9 mouse cellular contexts compared by ENCODE assay signal in the genomic region with DNA sequence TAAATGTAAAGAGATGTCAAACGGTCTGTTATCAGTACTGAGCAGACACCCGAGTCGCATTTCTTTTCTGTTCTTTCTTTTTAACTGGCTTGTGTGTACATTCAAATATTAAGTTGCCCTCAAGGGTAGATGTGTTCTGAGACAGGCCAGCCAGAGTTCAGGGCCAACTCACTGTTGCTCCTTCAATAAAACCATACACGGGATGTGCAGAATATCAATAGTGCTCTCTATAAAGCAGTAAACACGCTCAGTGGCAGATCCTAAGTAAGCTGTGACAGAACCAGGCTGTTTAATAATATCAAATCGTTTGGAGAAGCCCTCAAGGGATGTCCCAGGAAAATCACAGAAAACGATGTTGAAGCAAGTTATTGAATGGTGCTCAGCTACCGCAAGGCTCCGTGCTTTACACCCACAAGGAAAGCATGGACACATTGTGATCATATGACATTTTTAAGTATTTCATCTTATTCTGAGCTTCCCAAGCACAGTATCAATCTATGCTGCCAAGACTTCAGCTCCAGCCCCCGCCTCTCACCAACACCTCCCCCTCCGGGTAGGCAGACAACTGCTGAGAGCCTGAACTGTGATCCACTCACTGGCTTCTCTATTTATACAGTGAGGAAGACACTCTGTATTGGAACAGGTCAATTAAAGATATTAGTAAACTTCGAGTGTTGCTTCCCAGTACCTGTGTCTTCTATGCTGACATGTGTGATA.
DNase-seq lines count a peak whose midpoint lies in the region; ATAC-seq and TF ChIP-seq lines count a peak whose summit lies in the region.
"Had no signal": no experiment of that assay in that cellular context is flagged by ENCODE, and none has a peak within 500 bp of the region (broad histone marks: within the 10 kb centered on the region; RNA-seq: fewer than 3 reads in every experiment).

No protein-coding gene starts in this region.

- DNase-seq in lung, embryonic 14.5 days: peak; percentile 23
- no peak for DNase-seq in lung, postnatal 0 days (ENCODE audit: low spot score)
- DNase-seq in frontal cortex, postnatal 25 days (ENCODE audit: low spot score in 2 of 2): peak; percentile 26 to 40
- peak; percentile 75 to 81 for DNase-seq in left cerebral cortex, adult 18-20 months (ENCODE audit: low spot score in 2 of 2)
- peak; percentile 61 to 74 for DNase-seq in right cerebral cortex, postnatal 10 days (ENCODE audit: low spot score in 2 of 2)
- no peak for DNase-seq in testis, postnatal 14 days (ENCODE audit: low spot score)
- no peak for DNase-seq in liver, embryonic 11.5 days (ENCODE audit: low spot score)
- DNase-seq in adrenal gland, postnatal 36 days: no peak

- no peak overlapping the region for H3K27ac ChIP-seq in lung, embryonic 14.5 days (ENCODE audit: low read depth)
- no peak overlapping the region for H3K27ac ChIP-seq in lung, postnatal 0 days (ENCODE audit: low read length)
- H3K27ac ChIP-seq in liver, embryonic 11.5 days (ENCODE audit: low read depth, low read length): no peak overlapping the region
- H3K27ac ChIP-seq: heart, embryonic 15.5 days had no signal

- H3K4me3 ChIP-seq in lung, embryonic 14.5 days (ENCODE audit: low read depth, low read length): no peak overlapping the region
- no peak overlapping the region for H3K4me3 ChIP-seq in lung, postnatal 0 days (ENCODE audit: low read depth, low read length)
- H3K4me3 ChIP-seq in liver, embryonic 11.5 days (ENCODE audit: low read depth, low read length): no peak overlapping the region
- H3K4me3 ChIP-seq: heart, embryonic 15.5 days had no signal

- H3K4me1 ChIP-seq in lung, embryonic 14.5 days (ENCODE audit: insufficient read depth): no peaks in the 10 kb centered on the region
- no peaks in the 10 kb centered on the region for H3K4me1 ChIP-seq in lung, postnatal 0 days (ENCODE audit: insufficient read depth, low read depth, low read length)
- no peaks in the 10 kb centered on the region for H3K4me1 ChIP-seq in liver, embryonic 11.5 days (replicated peaks; ENCODE audit: control insufficient read depth, insufficient read depth, low read length)
- H3K4me1 ChIP-seq: heart, embryonic 15.5 days had no signal

- no peaks in the 10 kb centered on the region for H3K9me3 ChIP-seq in lung, embryonic 14.5 days (ENCODE audit: low read depth, low read length)
- no peaks in the 10 kb centered on the region for H3K9me3 ChIP-seq in lung, postnatal 0 days (ENCODE audit: low read length)
- no peaks in the 10 kb centered on the region for H3K9me3 ChIP-seq in liver, embryonic 11.5 days (ENCODE audit: control insufficient read depth, low read length)
- H3K9me3 ChIP-seq: heart, embryonic 15.5 days had no signal

- H3K9ac ChIP-seq in lung, embryonic 14.5 days: no peak overlapping the region
- no peak overlapping the region for H3K9ac ChIP-seq in lung, postnatal 0 days (replicated peaks; ENCODE audit: low read depth)
- H3K9ac ChIP-seq in liver, embryonic 11.5 days (ENCODE audit: low read depth, low read length): no peak overlapping the region
- H3K9ac ChIP-seq: heart, embryonic 15.5 days had no signal

- no peak for TF ChIP-seq CTCF in lung, embryonic 14.5 days (IDR thresholded peaks at IDR 0.05; ENCODE audit: low read depth)
- TF ChIP-seq CTCF in lung, postnatal 0 days (IDR thresholded peaks at IDR 0.05): no peak

- no peaks in the 10 kb centered on the region for H3K36me3 ChIP-seq in lung, embryonic 14.5 days (ENCODE audit: insufficient read depth)
- no peaks in the 10 kb centered on the region for H3K36me3 ChIP-seq in lung, postnatal 0 days (ENCODE audit: insufficient read depth, low read length)
- H3K36me3 ChIP-seq in liver, embryonic 11.5 days (ENCODE audit: control insufficient read depth, insufficient read depth, low read length): no peaks in the 10 kb centered on the region
- H3K36me3 ChIP-seq: heart, embryonic 15.5 days had no signal

- no peak for TF ChIP-seq EP300 in lung, postnatal 0 days (IDR thresholded peaks at IDR 0.05)

- H3K4me2 ChIP-seq in lung, embryonic 14.5 days: 0 out of 2 replicates have a peak overlapping the region, but pooled peaks have one; percentile 15
- no peak overlapping the region for H3K4me2 ChIP-seq in lung, postnatal 0 days (replicated peaks; ENCODE audit: low read depth, low read length)
- no peak overlapping the region for H3K4me2 ChIP-seq in liver, embryonic 11.5 days
- H3K4me2 ChIP-seq: heart, embryonic 15.5 days had no signal

- WGBS in lung, embryonic 14.5 days: 33% methylated on average over 12 of the region's 12 CpGs
- WGBS in lung, postnatal 0 days: 35% methylated on average over 12 of the region's 12 CpGs
- 61% methylated on average over 12 of the region's 12 CpGs for WGBS in liver, embryonic 11.5 days

- peak; percentile 54; the same call in 1 of the 2 replicates for ATAC-seq in lung, embryonic 14.5 days (ENCODE audit: insufficient read depth)
- no peak for ATAC-seq in lung, postnatal 0 days
- no peak for ATAC-seq in liver, embryonic 11.5 days (replicated peaks; ENCODE audit: low FRiP score)

- H3K27me3 ChIP-seq in lung, embryonic 14.5 days (ENCODE audit: insufficient read depth, low read length): no peaks in the 10 kb centered on the region
- H3K27me3 ChIP-seq in lung, postnatal 0 days (replicated peaks; ENCODE audit: insufficient read depth, low read length): no peaks in the 10 kb centered on the region
- H3K27me3 ChIP-seq in liver, embryonic 11.5 days (replicated peaks; ENCODE audit: control insufficient read depth, insufficient read depth, low read length): no peaks in the 10 kb centered on the region
- H3K27me3 ChIP-seq: heart, embryonic 15.5 days had no signal

Comparison
In these comparisons a context has a peak if more than half of its experiments do, and no peak if none do; other contexts are left out.
1. DNase-seq: peak in lung, embryonic 14.5 days (single experiment), frontal cortex, postnatal 25 days (2 of 2), left cerebral cortex, adult 18-20 months (2 of 2) and right cerebral cortex, postnatal 10 days (2 of 2); none in lung, postnatal 0 days (single experiment), testis, postnatal 14 days (single experiment), liver, embryonic 11.5 days (single experiment) and adrenal gland, postnatal 36 days (0 of 2).